Mouse (Mus musculus): ENCODE data around the gene Dusp5. TPM values are rescaled to one million over a fixed set of nuclear protein-coding genes. Genes with fewer than 3 reads are reported as not detected.
A peak's percentile ranks its signal among the peaks of the same experiment; 100 is the strongest.

The Dusp5 gene
- polyA plus RNA-seq, 1 experiment = 10.4 TPM

- H3K4me3 ChIP-seq (replicated peaks; ENCODE audit: extremely low read depth, low read depth, low read length) = peak overlapping the region; percentile 97
- 22% methylated on average over 31 of the region's 31 CpGs for WGBS
- DNase-seq = no peak
- TF ChIP-seq CTCF (IDR thresholded peaks at IDR 0.05; ENCODE audit: insufficient read depth, low read length) = no peak
- TF ChIP-seq POLR2A (IDR thresholded peaks at IDR 0.05; ENCODE audit: borderline replicate concordance, extremely low read depth, low read depth, low read length) = no peak
- H3K4me1 ChIP-seq (ENCODE audit: control insufficient read depth, insufficient read depth, low read length) = no peaks in the 10 kb centered on the region
Measured at GRCm38 (mm10) chr19:53529705-53530562, 1.0 kb downstream of the Dusp5 start.

- no peaks in the 10 kb centered on the region for H3K4me1 ChIP-seq (ENCODE audit: control insufficient read depth, insufficient read depth, low read length)
- no peak for DNase-seq
- 69% methylated on average over 10 of the region's 10 CpGs for WGBS
- no peak for TF ChIP-seq POLR2A (IDR thresholded peaks at IDR 0.05; ENCODE audit: borderline replicate concordance, extremely low read depth, low read depth, low read length)
- no peak for TF ChIP-seq CTCF (IDR thresholded peaks at IDR 0.05; ENCODE audit: insufficient read depth, low read length)
- no peak overlapping the region for H3K4me3 ChIP-seq (replicated peaks; ENCODE audit: extremely low read depth, low read depth, low read length)
Measured at GRCm38 (mm10) chr19:53531416-53531815, 2.5 kb downstream of the Dusp5 start.

- no peak for TF ChIP-seq CTCF (IDR thresholded peaks at IDR 0.05; ENCODE audit: insufficient read depth, low read length)
- Histone ChIP-seq H3K4me3 (replicated peaks; ENCODE audit: extremely low read depth, low read depth, low read length) (no peak overlapping the region), H3K4me1 (ENCODE audit: control insufficient read depth, insufficient read depth, low read length) (no peaks in the 10 kb centered on the region)
- WGBS = 44% methylated on average over 6 of the region's 6 CpGs
- DNase-seq = no peak
Measured at GRCm38 (mm10) chr19:53532021-53532420, 3.1 kb downstream of the Dusp5 start.

- no peak for TF ChIP-seq CTCF (IDR thresholded peaks at IDR 0.05; ENCODE audit: insufficient read depth, low read length)
- TF ChIP-seq POLR2A (IDR thresholded peaks at IDR 0.05; ENCODE audit: borderline replicate concordance, extremely low read depth, low read depth, low read length) = no peak
- Histone ChIP-seq H3K4me3 (replicated peaks; ENCODE audit: extremely low read depth, low read depth, low read length) (no peak overlapping the region), H3K4me1 (ENCODE audit: control insufficient read depth, insufficient read depth, low read length) (no peaks in the 10 kb centered on the region)
- DNase-seq = no peak
- WGBS = 56% methylated on average over 6 of the region's 6 CpGs
Measured at GRCm38 (mm10) chr19:53532676-53533075, 3.8 kb downstream of the Dusp5 start.

GRCm38 (mm10) chr19:53533236-53533635 lies 4.3 kb downstream of the Dusp5 start:
- 83% methylated on average over 7 of the region's 7 CpGs for WGBS
- no peak for DNase-seq
- TF ChIP-seq POLR2A (IDR thresholded peaks at IDR 0.05; ENCODE audit: borderline replicate concordance, extremely low read depth, low read depth, low read length) = no peak
- TF ChIP-seq CTCF (IDR thresholded peaks at IDR 0.05; ENCODE audit: insufficient read depth, low read length) = no peak
- no peaks in the 10 kb centered on the region for H3K4me1 ChIP-seq (ENCODE audit: control insufficient read depth, insufficient read depth, low read length)
- no peak overlapping the region for H3K4me3 ChIP-seq (replicated peaks; ENCODE audit: extremely low read depth, low read depth, low read length)

GRCm38 (mm10) chr19:53533810-53534601 lies 5.1 kb downstream of the Dusp5 start:
- WGBS = 91% methylated on average over 15 of the region's 15 CpGs
- peaks cover under 1% of the 10 kb centered on the region; the same call in 1 of the 2 replicates for H3K4me1 ChIP-seq (ENCODE audit: control insufficient read depth, insufficient read depth, low read length)
- H3K4me3 ChIP-seq (replicated peaks; ENCODE audit: extremely low read depth, low read depth, low read length) = no peak overlapping the region
- TF ChIP-seq POLR2A (IDR thresholded peaks at IDR 0.05; ENCODE audit: borderline replicate concordance, extremely low read depth, low read depth, low read length) (no peak), CTCF (IDR thresholded peaks at IDR 0.05; ENCODE audit: insufficient read depth, low read length) (no peak)
- no peak for DNase-seq

GRCm38 (mm10) chr19:53534757-53535410 lies 6.0 kb downstream of the Dusp5 start:
- peaks cover 2% of the 10 kb centered on the region; the same call in 1 of the 2 replicates for H3K4me1 ChIP-seq (ENCODE audit: control insufficient read depth, insufficient read depth, low read length)
- H3K4me3 ChIP-seq (replicated peaks; ENCODE audit: extremely low read depth, low read depth, low read length) = no peak overlapping the region
- no peak for DNase-seq
- 69% methylated on average over 7 of the region's 7 CpGs for WGBS
- no peak for TF ChIP-seq POLR2A (IDR thresholded peaks at IDR 0.05; ENCODE audit: borderline replicate concordance, extremely low read depth, low read depth, low read length)
- TF ChIP-seq CTCF (IDR thresholded peaks at IDR 0.05; ENCODE audit: insufficient read depth, low read length) = no peak

GRCm38 (mm10) chr19:53535421-53535820 lies 6.5 kb downstream of the Dusp5 start:
- 43% methylated on average over 6 of the region's 6 CpGs for WGBS
- no peak for TF ChIP-seq CTCF (IDR thresholded peaks at IDR 0.05; ENCODE audit: insufficient read depth, low read length)
- no peak for TF ChIP-seq POLR2A (IDR thresholded peaks at IDR 0.05; ENCODE audit: borderline replicate concordance, extremely low read depth, low read depth, low read length)
- no peak for DNase-seq
- Histone ChIP-seq H3K4me3 (replicated peaks; ENCODE audit: extremely low read depth, low read depth, low read length) (no peak overlapping the region), H3K4me1 (ENCODE audit: control insufficient read depth, insufficient read depth, low read length) (peaks cover 2% of the 10 kb centered on the region; the same call in 1 of the 2 replicates)

- peaks cover 2% of the 10 kb centered on the region; the same call in 1 of the 2 replicates for H3K4me1 ChIP-seq (ENCODE audit: control insufficient read depth, insufficient read depth, low read length)
- WGBS = 85% methylated on average over 6 of the region's 6 CpGs
- TF ChIP-seq CTCF (IDR thresholded peaks at IDR 0.05; ENCODE audit: insufficient read depth, low read length) (no peak), POLR2A (IDR thresholded peaks at IDR 0.05; ENCODE audit: borderline replicate concordance, extremely low read depth, low read depth, low read length) (no peak)
- H3K4me3 ChIP-seq (replicated peaks; ENCODE audit: extremely low read depth, low read depth, low read length) = no peak overlapping the region
- no peak for DNase-seq
Measured at GRCm38 (mm10) chr19:53536251-53536650, 7.3 kb downstream of the Dusp5 start.
